Mouse (Mus musculus) MEL (cell line): ENCODE measurements around the gene Pemt.

Experiments
- BHLHE40 ChIP-seq: IDR thresholded peaks from 2 replicates; pipeline ENCODE4 v1.6.1; 2012; ENCODE audit warnings: low read depth, mild to moderate bottlenecking, inconsistent platforms, low read length, improper control_type of control experiment, borderline replicate concordance
- CTCF ChIP-seq, 3 experiments: IDR thresholded peaks in 2 of 3; conservative IDR thresholded peaks in 1 of 3; 2 replicates each; pipeline ENCODE4 v1.5.1; 2011 to 2012; ENCODE audit warnings: low read length in 3 of 3, low read depth in 2 of 3, mild to moderate bottlenecking in 2 of 3, improper control_type of control experiment in 1 of 3, inconsistent platforms in 1 of 3, mixed read lengths in 1 of 3, moderate library complexity in 1 of 3; ENCODE audit not compliant: control insufficient read depth in 1 of 3, insufficient read depth in 1 of 3, poor library complexity in 1 of 3, severe bottlenecking in 1 of 3
- ELF1 ChIP-seq: IDR thresholded peaks from 2 replicates; pipeline ENCODE4 v1.6.1; 2014; ENCODE audit warnings: low read depth, mild to moderate bottlenecking, inconsistent platforms, low read length, improper control_type of control experiment, moderate library complexity
- EP300 ChIP-seq, 2 experiments: IDR thresholded peaks; 2 replicates each; pipeline ENCODE4 v1.6.1; 2011; ENCODE audit warnings: improper control_type of control experiment in 2 of 2, low read length in 2 of 2, low read depth in 1 of 2, mild to moderate bottlenecking in 1 of 2
- GATA1 ChIP-seq: IDR thresholded peaks from 2 replicates; pipeline ENCODE4 v1.6.1; 2011; ENCODE audit warnings: low read depth, low read length, improper control_type of control experiment
- KAT2A ChIP-seq: conservative IDR thresholded peaks from 2 replicates; pipeline ENCODE4 v1.6.1; 2012; ENCODE audit warnings: low read depth, low read length, improper control_type of control experiment, inconsistent platforms
- MYC ChIP-seq: IDR thresholded peaks from 2 replicates; pipeline ENCODE4 v1.6.1; 2011; ENCODE audit warnings: low read depth, mild to moderate bottlenecking, low read length, improper control_type of control experiment, moderate library complexity
- TBP ChIP-seq: IDR thresholded peaks from 2 replicates; pipeline ENCODE4 v1.8.0; 2011; ENCODE audit warnings: low read depth, low read length, improper control_type of control experiment
- UBTF ChIP-seq: IDR thresholded peaks from 2 replicates; pipeline ENCODE4 v1.6.1; 2012; ENCODE audit warnings: low read depth, mild to moderate bottlenecking, inconsistent platforms, low read length, improper control_type of control experiment, moderate library complexity, borderline replicate concordance; ENCODE audit not compliant: insufficient read depth
- ZNF384 ChIP-seq: IDR thresholded peaks from 2 replicates; pipeline ENCODE4 v1.6.1; 2012; ENCODE audit warnings: low read depth, mild to moderate bottlenecking, inconsistent platforms, low read length, improper control_type of control experiment

DNA sequence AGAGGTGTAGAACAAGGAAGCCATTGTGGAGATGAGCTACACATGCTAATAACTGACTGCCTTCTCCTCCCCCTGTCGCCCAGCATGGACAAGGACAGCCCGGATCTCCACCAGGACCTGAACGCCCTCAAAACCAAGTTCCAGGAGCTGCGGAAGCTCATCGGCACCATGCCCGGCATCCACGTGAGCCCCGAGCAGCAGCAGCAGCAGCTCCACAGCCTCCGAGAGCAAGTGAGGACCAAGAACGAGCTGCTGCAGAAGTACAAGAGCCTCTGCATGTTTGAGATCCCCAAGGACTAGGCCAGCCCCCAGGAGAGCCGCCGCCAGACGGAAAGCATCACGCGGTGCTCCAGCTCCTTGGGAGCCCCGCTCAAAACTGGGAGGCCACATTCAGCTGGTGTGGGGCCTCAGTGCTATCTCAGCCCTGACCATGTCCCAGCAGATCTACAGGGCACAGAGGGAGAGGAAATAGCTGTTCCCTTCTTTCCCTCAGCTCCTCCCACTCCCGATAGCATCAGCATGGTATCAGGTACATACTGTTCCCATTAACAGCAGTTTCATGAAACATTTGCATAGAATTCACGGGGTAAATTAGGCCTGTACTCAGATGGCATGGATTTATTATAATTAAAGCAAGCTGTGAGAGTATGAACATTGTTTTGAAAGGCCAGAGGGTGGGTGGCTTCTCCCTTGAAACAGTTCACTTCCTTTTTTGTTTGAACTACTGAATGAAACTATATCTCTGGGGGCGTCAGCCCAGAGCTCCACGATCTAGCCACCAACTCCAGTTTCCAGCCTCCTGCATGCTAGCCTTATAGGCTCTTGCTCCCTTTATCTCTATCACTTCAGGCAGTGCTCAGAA is 85.6 kb downstream of the Pemt start:
- TF ChIP-seq CTCF (IDR thresholded peaks at IDR 0.05 in 2 of 3, conservative IDR thresholded peaks at IDR 0.05 in 1 of 3; ENCODE audit: control insufficient read depth in 1 of 3, insufficient read depth in 1 of 3, low read depth in 2 of 3, low read length in 3 of 3, poor library complexity in 1 of 3, severe bottlenecking in 1 of 3) (no peak), ELF1 (no peak), MYC (0 out of 2 replicates have a peak, but pooled peaks have one; percentile 19), TBP (no peak), EP300 (IDR thresholded peaks at IDR 0.05; ENCODE audit: low read depth in 1 of 2, low read length in 2 of 2) (peak in 1 of 2 experiments; percentile 53; a peak in 2 of 4 replicates), BHLHE40 (no peak), GATA1 (peak; percentile 18; the same call in 1 of the 2 replicates), KAT2A (no peak), UBTF (no peak), ZNF384 (no peak)
